Mouse (Mus musculus) monocyte, adult 5-6 weeks (primary cell): ENCODE results near the gene Tenm4. TPM values are rescaled to one million over a fixed set of nuclear protein-coding genes. Genes with fewer than 3 reads are reported as not detected.

ENCODE experiments used
- ATAC-seq: fragments of 153-309, 156-312 bp; replicated peaks from 2 replicates; pipeline ENCODE4 v1.8.0; 2017; ENCODE audit warnings: mild to moderate bottlenecking; ENCODE audit not compliant: low TSS enrichment, insufficient number of reproducible peaks, severe bottlenecking, poor library complexity, low FRiP score
- total RNA-seq: library from RNA; stranded (forward); fragments of 200-1000, 200-491, 200-594 nt; gene quantifications from 3 replicates; pipeline ENCODE4 v1.2.3, GENCODE M21; 2017

Gene Tenm4
- total RNA-seq, 1 experiment from 2014 or later: 0.38 TPM

GRCm38 (mm10) chr7:96228562-96229268, 57.7 kb downstream of the Tenm4 start:
- ATAC-seq: no peak

DNA sequence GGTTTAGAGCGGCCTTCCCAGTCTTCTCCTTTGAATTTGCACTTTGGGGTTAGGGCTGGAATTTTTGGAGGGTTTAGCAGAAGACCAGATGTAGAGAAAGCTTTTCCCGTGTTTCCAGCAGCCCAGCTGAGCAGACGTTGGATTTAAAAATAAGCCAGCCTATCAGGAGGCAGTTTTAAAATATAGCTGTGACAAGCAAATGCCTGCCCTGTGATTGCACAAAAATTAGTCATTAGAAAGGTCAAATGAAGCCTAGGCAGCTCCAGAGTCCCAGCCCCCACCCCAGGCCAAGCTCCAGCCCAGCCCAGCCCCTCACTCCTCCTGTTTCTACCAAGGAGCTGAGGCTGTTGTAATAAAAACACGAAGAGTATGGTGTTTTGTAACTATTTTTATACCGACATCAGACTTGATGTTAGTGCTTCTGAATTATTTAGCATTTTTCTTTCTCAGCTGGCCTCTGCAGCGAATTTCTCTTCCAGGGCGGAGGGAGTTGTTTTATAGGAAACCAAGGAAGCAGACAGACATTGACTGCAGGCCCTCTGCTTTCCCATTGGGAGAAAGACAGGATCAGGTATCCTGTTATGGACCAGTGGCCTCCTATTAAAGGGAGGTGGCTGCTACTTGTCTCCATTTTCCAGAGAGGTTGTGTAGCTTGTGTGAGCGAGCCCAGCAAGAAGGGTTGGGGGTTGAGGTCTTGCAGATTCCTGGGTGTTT, 59.1 kb downstream of the Tenm4 start:
- ATAC-seq: no peak

- no peak for ATAC-seq
Measured at GRCm38 (mm10) chr7:96230720-96231241, 59.7 kb downstream of the Tenm4 start.

- ATAC-seq: no peak
Measured at GRCm38 (mm10) chr7:96235847-96236246, 64.8 kb downstream of the Tenm4 start.

- no peak for ATAC-seq
Measured at GRCm38 (mm10) chr7:96240661-96241060, 69.6 kb downstream of the Tenm4 start.

DNA sequence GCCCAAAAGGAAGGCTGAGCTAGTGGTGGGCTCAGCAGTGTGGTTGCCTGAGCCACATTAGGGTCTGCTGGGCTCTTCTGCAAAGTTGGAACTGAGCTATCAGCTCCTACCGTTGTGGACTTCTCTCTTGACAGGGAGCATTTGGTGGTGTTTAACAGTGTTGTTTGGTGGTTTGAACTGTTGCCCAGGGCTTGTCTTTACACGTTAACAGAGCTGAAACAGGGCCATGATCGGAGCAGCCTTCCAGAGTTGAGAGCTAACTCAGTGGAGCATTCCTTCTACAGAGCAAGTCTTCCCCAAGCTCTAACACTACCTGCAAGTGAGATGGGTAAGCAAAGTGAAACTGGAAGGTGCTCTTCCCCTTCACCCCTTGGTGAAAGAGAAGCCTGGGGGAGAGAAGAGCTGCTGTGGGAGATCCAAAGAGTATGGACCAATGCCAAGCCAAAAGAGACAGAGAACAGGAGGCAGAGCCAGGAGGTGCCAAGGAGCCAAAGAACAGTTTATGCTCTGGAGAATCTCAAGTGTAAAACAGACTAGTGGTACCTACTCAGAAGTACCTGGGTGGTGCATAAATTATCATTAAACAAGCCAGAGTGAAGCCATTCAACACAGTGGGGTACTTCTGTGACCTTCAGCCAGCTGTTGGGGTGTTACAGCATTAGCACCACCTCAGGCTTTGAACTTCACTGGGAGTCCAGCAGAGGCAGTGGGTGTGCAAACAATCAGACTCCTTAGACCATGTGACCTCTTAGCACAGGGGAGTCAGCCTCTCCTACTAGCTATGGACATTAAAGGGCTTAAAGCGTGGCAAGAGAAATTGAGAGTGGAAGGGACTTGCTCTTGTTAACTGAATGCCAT, 71.5 kb downstream of the Tenm4 start:
- no peak for ATAC-seq

- ATAC-seq: no peak
Measured at GRCm38 (mm10) chr7:96244796-96245195, 73.8 kb downstream of the Tenm4 start.

DNA sequence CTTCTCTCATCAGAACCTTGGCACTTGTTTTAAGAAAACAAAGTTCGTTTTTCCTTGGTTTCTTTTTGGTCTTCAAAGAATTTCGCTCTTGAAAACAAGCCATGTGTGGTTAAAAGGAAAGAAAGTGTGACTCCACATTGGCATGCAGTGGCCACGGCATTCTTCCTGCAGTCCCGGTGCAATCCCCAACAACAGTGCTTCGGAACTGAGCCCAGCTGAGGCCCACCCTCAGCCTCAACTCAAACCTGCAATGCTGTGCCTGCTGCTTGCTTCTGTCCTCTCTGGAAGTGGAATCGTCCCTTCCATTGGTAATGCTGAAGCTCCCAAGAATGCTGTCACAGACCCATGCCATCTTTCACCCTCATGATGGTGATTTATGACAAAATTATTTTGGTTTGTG, 88.6 kb downstream of the Tenm4 start:
- no peak for ATAC-seq

- no peak for ATAC-seq
Measured at GRCm38 (mm10) chr7:96262182-96262581, 91.1 kb downstream of the Tenm4 start.

DNA sequence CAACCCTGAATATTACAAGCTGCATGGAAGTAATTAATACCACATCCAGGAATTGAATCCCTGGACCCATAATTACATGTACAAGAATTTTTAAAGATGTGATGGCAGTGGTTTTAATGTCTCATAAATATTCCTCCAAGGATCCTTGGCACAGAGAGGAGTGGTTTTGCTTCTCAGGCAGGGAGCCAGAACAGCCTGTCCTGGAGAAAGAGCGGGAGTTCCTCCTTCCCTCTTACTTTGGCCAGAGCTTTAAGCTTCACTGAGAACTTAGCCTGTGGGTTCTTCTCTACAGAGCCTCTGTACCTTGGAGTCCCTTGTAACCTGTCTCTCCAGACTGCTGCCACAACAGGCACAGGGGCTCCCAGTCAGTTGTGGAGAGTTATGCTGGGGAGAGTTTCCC, 94.9 kb downstream of the Tenm4 start:
- no peak for ATAC-seq

- ATAC-seq: no peak
Measured at GRCm38 (mm10) chr7:96267266-96267665, 96.2 kb downstream of the Tenm4 start.

DNA sequence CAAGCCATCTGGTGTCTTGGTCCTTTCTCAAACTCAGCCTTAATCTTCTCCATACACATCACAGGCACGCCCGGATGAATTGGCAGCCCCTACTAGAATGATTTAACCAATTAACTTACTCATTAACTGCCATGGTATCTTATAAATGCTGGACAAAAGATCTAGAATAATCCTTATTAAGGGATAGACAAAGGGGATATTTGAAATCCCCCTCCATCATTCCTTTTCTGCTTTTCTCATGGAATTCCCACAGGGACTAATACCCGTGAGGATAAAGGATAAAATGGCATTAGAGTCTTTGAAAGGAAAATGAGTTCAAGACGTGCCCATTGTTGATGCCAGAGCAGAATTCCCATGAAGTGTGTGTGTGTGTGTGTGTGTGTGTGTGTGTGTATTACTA, 99.6 kb downstream of the Tenm4 start:
- no peak for ATAC-seq

- ATAC-seq: no peak
Measured at GRCm38 (mm10) chr7:96272068-96272467, 101.0 kb downstream of the Tenm4 start.

- no peak for ATAC-seq
Measured at GRCm38 (mm10) chr7:96274486-96274885, 103.4 kb downstream of the Tenm4 start.

GRCm38 (mm10) chr7:96277550-96277949, 106.5 kb downstream of the Tenm4 start:
- no peak for ATAC-seq

- no peak for ATAC-seq
Measured at GRCm38 (mm10) chr7:96278378-96278777, 107.3 kb downstream of the Tenm4 start.

GRCm38 (mm10) chr7:96280795-96281194, 109.7 kb downstream of the Tenm4 start:
- ATAC-seq: no peak

GRCm38 (mm10) chr7:96290576-96290975, 119.5 kb downstream of the Tenm4 start:
- no peak for ATAC-seq

GRCm38 (mm10) chr7:96295959-96296358, 124.9 kb downstream of the Tenm4 start:
- ATAC-seq: no peak
